Mouse (Mus musculus) kidney, adult 2 months (tissue): ENCODE data around the gene Cacna2d4.

Source experiments
- CTCF ChIP-seq: fragments of 200-500 bp; conservative IDR thresholded peaks from 2 replicates; pipeline ENCODE4 v1.5.1; 2011; ENCODE audit warnings: low read depth, mild to moderate bottlenecking, control low read depth, low read length, moderate library complexity, mixed read lengths; ENCODE audit not compliant: insufficient read depth, insufficient read length
- POLR2A ChIP-seq: fragments of 200-500 bp; IDR thresholded peaks from one replicate; pipeline ENCODE4 v1.6.1; 2011; ENCODE audit warnings: low read depth, low read length, control low read depth

DNA sequence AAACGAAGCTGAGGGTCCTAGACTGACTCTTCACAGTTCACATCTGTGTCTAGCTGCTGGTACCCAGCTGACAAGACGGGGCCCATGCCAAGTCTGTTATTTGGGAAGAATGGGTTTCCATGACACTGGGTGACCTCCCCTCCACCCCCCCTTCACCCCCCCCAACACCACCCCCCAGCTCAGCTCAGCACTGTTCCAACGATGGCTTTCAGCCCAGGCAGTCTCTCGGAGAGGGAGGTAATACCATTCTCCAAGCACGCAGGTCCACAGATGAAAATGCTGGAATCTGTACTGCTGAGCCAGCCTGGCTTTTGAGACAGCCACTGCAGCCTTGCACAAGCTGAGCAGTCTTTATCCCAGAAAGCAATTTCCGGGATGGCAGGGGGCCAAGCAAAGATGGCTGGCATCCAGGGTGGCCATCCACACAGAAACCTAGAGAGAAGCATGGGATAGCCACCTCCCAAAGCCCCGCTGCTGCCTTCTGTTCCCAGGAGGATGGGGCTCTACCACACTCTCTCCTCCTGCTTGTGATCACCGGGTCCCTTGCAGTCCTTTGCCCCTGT, 1.2 kb downstream of the Cacna2d4 start:
- TF ChIP-seq CTCF: no peak
- no peak for TF ChIP-seq POLR2A
